Mouse (Mus musculus) gastrocnemius, postnatal 14 days (tissue): ENCODE results near the gene Arhgap8. TPM values are rescaled to one million over a fixed set of nuclear protein-coding genes. Genes with fewer than 3 reads are reported as not detected.
"Not testable (repeated sequence)": the region's sequence is repeated elsewhere in the genome, so short reads cannot be mapped to it uniquely, and the experiment has no call there.

Experiments used
- DNase-seq: peaks from one replicate; pipeline ENCODE4 v3.0.0; 2021; ENCODE audit warnings: mixed read lengths
- intact Hi-C: fragments of 180-260 bp; cut with DNase I; formaldehyde crosslinking; loops from one replicate; pipeline ENCODE4 v1.15.1; 2025; ENCODE audit warnings: low total_unique reads
- total RNA-seq, 2 experiments: library from RNA; stranded (reverse); gene quantifications; 2 replicates each; pipeline ENCODE4 v1.2.3; 2021

Arhgap8 gene
- total RNA-seq, 2 experiments from 2014 or later = 0.29 TPM; not detected in 1

DNA sequence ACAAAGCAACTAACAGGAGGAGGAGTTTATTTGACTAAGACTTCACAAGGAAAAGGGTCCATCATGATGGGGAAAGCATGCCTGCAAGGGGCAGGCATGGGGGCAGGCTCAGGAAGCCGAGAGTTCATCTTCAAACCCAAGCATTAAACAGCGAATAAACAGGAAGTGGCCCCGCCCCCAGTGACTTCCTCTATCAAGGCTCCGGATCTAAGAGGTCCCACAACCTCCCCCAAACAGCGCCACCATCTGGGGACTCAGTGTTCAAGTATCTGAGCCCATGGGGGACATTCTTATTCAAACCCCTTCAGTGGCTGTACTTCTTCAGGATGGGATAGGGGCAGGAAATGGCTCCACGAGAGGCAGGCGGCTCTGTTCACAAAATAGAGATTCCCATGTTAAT lies 27.2 kb upstream of the Arhgap8 start:
- intact Hi-C loops = no loop called here

DNA sequence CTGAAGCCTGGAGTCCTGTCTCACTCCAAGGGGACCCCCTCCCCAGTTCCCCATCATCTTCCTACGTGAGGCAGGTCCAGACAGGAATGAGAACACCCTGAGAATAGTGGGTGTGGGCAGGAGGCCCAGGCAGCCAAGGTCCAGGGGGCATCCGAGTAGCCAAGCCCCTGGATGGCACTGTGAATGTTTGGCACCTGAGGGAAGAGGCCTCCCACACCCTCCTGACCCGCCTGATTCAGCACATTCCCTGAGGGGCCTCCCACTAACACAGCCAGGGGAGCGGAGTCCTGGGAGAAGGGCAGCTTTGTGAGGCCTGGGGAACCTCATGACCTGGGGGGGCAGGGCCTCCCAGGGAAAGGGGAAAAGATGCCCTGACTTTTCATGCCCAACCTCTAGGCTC lies 23.8 kb upstream of the Arhgap8 start:
- intact Hi-C loops = no loop called here
- no peak for DNase-seq

More for the DNA sequence above, 27.2 kb upstream of the Arhgap8 start:
- no peak for DNase-seq

DNA sequence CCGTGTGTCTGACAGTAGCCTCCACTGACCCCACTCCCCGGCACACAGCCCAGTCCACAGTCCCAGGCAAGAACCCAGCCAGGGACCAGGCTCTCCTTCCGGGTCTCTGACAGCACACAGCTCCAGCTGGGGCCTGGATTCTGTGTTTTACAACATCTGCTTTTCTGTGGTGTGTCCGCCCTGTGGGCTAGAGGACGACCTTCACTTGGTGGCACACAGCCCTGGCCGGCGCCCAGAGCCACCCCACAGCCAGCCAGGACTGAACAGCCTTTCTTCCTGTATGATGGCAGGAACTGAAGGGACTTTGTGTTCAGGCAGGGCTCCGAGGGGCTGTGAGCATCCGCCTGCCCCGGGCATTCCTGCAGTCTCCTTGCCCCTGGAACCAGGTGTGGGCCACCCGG lies 22.2 kb upstream of the Arhgap8 start:
- DNase-seq = peak; percentile 84
- intact Hi-C loops = no loop called here

DNA sequence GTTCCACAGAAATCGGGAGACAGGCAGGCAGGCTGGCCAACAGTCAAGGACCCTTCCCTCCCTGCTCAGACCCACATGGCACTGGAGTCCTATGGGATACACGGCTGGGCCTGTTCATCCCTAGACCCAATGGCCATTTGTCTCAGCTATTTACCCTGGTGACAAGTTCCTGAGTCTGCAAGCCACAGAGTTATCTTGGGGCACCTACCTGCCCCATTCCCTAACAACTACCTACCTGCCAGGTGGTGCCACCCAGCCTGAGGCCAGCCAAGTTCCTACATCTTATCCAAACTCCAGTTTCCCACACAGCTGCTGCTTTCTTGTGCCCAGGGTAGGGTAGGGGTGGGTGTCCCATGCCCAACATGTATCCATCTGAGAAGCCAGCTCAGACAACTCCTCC lies 21.7 kb upstream of the Arhgap8 start:
- no peak for DNase-seq
- intact Hi-C loops = no loop called here

DNA sequence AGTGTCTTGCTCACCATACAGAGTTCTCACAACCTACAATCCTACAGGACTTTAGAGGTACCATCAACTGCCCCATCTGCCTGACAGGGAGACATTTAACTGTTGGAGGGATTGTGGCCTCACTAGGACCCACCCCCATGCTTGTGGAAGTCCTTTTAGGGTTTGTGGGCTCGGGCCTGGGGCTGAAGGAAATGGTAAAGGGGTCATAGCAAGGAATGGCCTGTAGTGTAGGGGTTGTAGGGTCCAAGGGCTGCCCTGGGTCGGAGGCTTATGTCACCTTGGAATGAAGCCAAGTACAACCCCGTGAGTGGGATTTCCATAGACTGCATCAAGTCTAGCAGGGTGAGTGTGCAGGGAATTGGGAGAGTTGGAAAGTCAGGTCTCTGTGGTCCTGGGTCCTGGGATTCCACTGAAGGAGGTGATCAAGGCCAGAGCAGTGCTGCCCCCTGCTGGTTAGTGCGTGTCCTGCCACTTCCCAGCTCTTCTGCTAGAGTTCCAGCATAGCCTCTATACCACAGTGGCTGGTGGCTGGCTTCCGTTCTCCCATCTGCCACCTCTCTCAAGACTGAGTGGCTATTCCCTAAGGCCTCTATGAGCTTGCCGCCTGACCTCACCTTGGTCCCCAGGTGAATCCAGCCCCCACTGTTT lies 19.6 kb upstream of the Arhgap8 start:
- peak; percentile 72 for DNase-seq
- intact Hi-C loops = loop anchor here (5.0 kb wide), 1 partner anchor 33 kb away; the partner anchor contains the start of gene Prr5

DNA sequence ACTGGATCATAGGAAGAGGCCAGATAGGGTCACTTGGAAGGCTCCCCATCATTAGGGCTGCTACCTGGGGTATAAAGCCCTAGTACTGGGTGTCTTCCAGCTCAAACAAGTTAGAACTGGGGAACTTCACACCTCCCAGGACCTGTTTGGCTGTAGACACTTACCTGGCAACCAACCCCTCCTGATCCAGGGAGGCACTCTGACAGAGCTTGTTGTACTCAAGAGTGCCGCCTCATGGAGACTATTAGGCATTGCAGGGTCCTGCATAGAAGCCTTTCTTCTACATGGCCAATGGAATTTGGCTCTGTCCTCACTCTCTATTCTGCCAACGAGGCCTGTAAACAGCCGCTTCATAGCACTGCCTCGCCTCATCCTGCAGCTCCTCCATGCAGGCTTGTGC lies 17.9 kb upstream of the Arhgap8 start:
- intact Hi-C loops = loop anchor here (5.0 kb wide), 1 partner anchor 35 kb away; the partner anchor contains the start of gene Prr5
- peak; percentile 61 for DNase-seq

DNA sequence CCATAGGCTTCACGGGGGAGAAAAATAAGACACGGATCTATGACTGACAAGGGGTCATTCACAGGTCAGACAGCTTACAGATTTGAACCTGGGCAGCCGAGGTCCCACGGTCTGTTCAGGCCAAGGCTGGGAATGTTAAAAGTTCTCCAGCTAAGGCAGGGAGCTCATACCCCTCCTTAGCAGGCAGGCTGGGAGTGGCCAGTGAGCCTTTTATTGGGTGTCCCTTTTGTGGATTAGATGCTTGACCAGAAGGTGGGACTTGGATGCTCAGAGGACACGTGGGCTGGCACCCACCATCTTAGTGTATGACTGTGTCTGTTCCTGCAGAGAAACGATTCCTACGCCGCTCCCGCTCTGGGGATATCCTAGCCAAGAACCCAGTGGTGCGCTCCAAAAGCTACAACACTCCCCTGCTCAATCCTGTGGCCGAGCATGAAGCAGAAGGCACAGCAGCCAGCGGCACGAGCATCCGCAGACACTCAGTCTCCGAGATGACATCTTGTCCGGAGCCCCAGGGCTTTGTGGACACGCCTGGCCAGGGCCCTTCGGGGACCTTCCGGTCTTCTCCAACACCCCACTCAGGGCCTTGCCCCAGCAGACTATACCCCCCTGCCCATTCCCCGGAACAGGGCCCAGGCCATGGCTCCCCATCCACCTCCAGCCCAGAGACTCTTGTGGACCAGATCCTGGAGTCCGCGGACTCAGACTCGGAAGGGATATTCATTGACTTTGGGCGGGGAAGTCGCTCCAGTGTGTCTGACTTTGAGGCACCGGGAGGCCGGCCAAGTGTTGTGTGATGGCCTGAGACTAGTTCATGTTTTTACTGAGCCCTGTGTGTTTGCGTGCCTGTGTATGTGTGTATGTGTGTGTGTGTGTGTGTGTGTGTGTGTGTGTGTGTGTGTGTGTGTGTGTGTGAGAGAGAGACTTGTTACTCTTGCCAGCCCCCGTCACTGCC lies 17.2 kb upstream of the Arhgap8 start:
- intact Hi-C loops = loop anchor here (5.0 kb wide), 1 partner anchor 35 kb away; the partner anchor contains the start of gene Prr5
- DNase-seq = peak; percentile 48

DNA sequence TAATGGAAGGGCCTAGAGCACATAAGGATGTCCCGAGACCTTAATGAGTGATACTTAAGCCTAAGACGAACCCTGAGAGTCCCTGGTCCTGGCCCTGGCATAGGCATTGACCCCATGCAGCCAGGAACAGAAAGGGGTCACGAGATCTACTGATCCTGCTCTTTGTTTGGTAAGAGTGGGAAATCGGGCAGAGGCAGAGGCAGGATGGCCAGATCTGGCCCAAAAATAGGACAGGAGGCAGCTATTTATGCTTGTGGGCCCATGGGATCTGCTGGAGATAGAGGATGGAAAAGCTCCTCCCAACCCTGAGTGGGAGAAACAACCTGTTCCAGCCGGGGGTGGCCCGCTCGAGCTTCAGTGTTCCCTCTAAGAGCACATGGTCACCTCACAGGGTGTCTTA lies 15.9 kb upstream of the Arhgap8 start:
- intact Hi-C loops = loop anchor here (5.0 kb wide), 1 partner anchor 37 kb away; the partner anchor contains the start of gene Prr5
- no peak for DNase-seq

DNA sequence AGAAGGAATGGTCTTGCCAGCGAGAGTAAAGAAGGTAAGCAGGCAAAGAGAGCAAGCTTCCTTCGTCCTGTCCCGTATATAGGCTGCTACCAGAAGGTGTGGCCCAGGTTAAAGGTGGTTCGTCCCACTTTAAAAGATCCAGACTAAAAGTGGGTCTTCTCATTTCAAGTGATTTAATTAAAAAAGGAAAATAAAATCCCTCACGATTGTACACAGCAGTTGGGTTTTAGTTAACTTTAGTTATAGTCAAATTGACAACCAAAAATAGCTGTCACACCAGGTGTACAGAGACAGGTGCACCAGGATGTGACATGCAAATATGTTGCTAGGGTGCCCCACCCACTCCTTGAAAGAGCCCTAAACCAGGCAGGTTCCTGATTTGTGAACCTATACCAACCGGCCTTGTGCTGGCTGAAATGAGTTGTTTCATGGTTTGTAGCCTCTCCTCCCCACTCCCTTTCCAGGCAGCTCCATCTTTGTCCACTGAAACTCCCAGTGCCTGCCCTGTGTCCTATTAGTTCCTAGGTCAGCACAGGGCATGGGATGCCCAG lies 14.4 kb upstream of the Arhgap8 start:
- no peak for DNase-seq
- intact Hi-C loops = no loop called here

DNA sequence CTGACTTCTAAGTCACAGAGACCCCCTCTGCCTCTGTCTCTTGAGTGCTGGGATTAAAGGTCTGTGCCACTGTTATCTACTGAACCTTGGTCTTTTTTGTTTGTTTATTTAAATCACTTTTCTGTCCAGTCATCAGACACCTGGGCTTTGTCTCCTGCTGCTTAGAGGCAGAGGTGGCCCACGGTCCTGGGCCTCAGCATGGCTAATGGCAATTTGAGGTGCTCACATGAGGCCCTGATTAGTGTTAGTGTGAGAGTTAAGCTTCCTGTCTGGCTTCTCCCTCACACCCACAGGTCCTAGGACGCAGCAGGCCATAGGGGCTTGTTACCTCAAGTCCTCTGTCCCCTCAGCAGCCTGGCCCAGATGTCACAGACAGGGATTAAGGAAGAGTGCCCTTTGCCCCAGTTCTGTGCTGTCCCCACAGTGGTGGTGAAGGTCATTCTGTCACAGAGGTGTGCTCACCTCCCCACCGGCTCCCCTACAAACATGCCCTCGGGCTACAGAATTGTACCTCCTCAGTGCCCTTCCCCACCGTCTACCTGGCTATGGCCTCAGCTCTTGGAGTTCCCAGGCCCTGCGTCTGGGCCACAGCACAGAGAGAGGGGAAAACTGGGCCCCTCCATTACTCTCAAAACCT lies 12.8 kb upstream of the Arhgap8 start:
- DNase-seq = no peak
- intact Hi-C loops = no loop called here

DNA sequence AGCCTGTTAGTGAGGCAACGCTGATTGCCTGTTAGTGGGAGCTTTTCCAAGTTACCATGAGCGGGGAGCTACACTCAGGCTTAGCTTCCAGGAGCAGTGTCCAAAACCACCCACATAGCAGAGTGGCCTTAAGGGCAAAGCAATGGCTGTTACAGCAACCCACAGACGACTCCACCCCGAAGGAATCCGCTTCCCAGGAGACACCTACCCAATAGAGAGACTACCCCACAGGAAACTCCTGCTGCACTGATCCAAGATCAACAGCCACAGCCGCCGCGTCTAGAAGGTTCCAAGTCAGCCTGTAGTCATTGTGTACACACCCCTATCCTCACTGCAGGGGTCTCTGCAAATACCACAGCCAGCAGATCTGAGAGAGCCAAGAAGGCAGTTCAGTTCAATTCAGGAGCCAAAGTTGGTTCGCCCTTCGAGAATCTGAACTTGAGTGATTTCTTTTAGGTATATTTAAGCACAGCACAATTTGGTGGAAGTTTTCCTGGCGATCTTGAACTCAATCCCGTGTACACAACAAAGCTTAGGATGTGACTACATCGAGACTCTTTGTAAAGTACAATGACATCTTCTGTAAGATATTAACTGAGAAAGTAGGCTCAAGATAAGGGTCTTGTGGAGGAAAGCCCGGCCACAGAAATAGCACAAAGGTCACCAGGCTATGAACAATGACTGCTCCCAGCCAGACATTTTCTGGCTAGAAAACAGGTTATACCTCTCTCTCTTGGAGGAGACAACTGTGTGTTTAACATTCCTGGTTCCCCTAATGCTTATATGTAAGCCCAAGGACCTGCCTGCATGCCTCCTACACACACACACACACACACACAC lies 7.1 kb upstream of the Arhgap8 start:
- intact Hi-C loops = no loop called here
- no peak for DNase-seq

DNA sequence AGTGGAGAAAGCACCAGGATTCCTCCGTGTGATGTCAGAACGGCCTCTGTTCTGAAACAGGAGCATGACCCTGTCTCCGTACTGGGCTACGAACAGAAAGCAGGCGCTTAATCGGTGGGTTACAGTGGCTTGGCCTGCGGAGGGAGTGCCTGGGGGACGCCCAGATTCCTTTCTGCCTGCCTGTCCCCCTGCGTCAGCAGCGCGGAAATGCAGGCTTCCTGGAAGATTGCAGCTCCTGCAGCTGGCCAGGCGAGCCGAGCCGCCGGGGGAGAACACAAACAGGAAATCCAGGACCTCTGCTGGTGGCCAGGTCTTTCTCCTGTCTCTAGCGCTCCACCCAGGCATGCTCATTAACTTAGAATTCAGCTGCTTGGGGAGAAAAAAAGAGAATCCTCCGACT lies 5.1 kb upstream of the Arhgap8 start:
- peak; percentile 86 for DNase-seq
- intact Hi-C loops = no loop called here

DNA sequence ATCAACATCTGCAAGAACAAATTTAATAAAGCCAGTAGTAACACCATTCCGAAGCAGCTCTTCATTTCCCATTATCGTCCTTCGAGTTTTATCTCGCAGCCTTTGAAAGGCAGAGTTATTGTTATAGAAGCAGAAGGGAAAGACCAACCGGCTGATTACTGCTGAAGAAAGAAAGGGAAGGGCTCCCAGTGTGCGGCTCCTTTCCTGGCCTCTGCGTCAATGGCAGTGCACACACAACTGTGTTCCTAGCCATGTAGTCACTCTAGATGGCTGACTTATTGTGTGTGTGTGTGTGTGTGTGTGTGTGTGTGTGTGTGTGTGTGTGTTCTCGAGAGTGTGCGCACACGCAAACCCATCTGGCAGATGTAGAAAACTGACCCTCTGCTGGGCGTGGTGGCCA lies 4.7 kb upstream of the Arhgap8 start:
- intact Hi-C loops = no loop called here
- DNase-seq = no peak

DNA sequence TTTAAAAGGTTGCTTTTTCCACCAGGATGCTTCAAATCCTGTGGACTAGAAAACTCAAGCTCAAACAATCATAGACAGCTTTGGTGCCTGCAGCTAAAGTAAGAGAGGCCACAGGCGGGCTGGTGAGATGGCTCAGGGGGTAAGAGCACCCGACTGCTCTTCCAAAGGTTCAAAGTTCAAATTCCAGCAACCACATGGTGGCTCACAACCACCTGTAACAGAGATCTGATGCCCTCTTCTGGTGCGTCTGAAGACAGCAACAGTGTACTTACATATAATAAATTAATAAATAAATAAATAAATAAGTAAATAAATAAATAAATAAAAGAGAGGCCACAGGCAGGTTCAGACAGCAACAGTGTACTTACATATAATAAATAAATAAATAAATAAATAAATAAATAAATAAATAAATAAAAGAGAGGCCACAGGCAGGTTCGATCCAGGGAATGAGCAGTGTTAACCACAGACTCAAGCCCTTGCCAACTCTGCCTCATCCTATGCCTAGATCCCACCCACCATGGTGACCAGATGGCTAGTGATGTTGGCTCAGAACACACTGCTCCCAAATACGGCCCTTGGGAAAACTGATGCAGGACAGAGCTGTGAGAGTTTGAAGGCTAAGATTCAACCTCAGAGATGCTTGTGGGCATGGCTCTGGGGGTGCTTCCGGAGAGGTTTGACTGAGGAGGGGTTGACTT lies 2.1 kb upstream of the Arhgap8 start:
- DNase-seq, intact Hi-C loops: not testable (repeated sequence)

DNA sequence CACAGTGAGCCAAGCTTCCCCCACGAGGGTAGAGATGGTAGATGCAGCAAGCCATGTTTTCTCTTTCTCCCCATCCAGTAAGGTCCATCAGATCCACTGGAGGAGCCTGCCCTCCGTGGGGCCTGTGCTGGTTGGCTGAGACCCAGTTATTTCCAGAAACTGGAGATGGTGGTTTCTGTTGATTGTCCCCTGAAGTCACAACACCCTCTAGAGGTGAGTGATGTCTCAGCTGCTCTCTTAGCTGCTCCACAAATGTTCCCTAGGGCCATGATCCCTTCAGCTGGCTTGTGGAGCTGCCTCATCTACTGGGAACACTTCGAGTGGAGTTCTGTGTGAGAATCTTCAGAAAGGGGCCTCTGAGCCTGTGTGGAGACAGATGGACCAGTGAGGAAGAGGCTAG lies 1.1 kb upstream of the Arhgap8 start:
- no peak for DNase-seq

DNA sequence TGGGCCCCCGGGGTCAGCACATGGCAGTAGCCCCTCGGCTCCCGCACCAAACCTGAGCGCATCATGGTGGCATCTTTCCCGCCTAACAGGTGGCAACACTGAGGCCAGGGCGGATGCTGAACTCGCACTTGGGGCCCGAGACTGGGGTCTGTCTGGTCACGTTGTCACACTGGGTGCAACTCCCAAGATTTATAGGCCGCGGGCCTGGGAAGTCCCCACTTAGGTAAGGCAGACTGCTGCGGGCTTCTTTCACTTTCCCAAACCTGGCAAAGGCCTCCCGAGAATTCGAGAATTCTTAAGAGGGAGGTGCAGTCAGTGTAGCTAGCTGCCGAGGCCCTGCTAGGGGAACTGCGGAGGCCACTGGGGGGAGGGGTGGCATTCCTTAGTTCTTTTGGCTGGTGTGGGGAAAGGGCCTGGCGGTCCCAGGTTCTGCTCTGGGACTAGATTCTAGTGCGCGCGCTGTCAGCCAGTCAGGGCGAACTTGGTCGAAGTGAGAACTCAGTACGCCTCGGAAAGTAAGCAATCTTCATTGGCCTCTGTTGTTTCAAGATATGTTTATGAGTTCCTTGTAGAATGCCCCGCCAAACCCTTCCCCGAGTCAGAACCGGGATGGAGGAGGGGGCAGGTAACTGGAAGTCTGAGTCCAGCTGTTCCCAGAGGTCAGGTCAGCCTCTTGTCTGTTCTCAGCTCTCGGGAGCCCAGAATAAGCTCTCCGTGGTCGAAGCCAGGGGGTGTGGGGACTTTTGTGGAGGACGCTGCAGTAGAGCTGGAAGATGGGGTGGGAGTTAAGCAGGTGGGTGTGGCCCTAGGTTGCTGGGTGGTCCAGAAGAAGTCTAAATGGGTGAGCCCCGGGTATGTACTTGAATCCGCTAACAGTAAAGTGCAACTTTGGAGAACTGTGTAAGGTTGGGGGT lies 696 bp downstream of the Arhgap8 start:
- DNase-seq = peak; percentile 21
- intact Hi-C loops = no loop called here

More for the DNA sequence above, 1.1 kb upstream of the Arhgap8 start:
- intact Hi-C loops = no loop called here

DNA sequence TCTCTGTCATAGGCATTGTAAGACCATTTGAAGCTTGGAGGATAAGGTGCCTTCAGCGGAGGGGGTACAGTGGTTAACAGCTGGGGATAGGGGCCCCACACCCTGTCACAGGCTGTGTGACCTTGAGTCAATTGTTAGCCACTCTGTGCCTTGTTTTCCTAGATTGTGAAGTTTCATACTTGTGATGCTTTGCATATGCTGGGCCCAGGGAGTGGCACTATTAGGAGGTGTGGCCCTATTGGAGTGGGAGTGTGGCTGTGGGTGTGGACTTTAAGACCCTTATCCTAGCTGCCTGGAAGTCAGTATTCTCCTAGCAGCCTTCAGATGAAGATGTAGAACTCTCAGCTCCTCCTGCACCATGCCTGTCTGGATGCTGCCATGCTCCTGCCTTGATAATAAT lies 3.8 kb downstream of the Arhgap8 start:
- DNase-seq, intact Hi-C loops: not testable (repeated sequence)
